Mouse (Mus musculus): ENCODE data around the gene Pcdh15.

DNA sequence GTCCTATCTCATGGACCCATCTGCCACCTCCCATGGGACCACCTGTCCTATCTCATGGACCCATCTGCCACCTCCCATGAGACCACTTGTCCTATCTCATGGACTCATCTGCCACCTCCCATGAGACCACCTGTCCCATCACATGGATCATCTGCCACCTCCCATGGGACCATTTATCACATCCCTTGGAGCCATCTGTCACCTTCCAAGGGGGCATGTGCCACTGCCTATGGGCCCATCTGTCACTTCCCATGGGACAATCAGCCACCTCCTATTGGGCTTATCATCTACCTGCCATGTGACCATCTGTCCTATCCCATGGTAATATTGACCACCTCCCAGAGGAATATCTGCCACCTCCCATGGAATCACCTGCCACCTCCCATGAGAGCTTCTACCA is 832.0 kb downstream of the Pcdh15 start:
- TF ChIP-seq POLR2A (IDR thresholded peaks at IDR 0.05; ENCODE audit: insufficient read length, low read depth) (no peak), TCF12 (IDR thresholded peaks at IDR 0.05; ENCODE audit: insufficient read depth, poor library complexity, severe bottlenecking) (no peak), USF1 (IDR thresholded peaks at IDR 0.05; ENCODE audit: low read depth) (no peak), POLR2AphosphoS2 (IDR thresholded peaks at IDR 0.05; ENCODE audit: insufficient read length, low read depth) (no peak), E2F4 (IDR thresholded peaks at IDR 0.05; ENCODE audit: insufficient read depth) (no peak), CEBPB (IDR thresholded peaks at IDR 0.05; ENCODE audit: insufficient read depth, poor library complexity, severe bottlenecking) (no peak), MYOD1 (IDR thresholded peaks at IDR 0.05; ENCODE audit: control insufficient read depth in 1 of 3, insufficient read length in 2 of 3, low read depth in 2 of 3) (no peak)
